In the genomic region with DNA sequence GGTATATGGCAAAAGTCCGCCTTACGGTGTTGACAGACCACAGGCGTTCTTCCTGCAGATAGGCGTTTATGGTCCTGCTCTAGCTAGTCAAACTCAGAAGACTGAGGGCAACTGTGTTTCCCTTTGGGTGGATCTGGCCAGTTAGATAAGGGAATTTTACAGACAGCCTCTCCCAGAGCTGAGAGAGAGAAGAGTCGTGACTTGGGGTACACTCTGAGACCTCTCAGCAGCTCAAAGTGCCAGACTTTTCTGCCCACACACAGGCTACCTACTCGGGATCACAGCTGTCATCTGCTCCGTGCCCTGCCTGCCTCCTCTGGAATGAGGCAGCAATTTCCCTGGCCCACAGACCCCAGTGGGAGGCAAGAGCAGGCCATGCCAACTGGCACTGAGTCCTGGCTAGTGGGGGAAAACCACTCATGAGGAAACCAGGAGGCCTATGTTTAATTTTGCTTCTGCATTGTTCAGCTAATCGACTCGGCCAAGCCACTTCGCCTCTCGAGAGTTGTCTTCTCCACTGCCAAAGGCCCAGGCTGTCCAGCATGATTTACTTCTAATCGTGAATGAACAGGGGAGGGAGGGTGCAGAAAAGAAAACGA, we compare ENCODE assay signal across 8 mouse cellular contexts. TPM values are rescaled to one million over a fixed set of nuclear protein-coding genes. Genes with fewer than 3 reads are reported as not detected.
DNase-seq lines count a peak whose midpoint lies in the region; ATAC-seq and TF ChIP-seq lines count a peak whose summit lies in the region.

No protein-coding gene starts in this region.

- H3K9ac ChIP-seq in heart, embryonic 13.5 days = peak overlapping the region; percentile 60

- H3K27ac ChIP-seq in heart, embryonic 13.5 days (replicated peaks) = peak overlapping the region; percentile 71

- peak; percentile 4 for DNase-seq in gastrocnemius, adult 18-20 months (ENCODE audit: low spot score)
- no peak for DNase-seq in gastrocnemius, adult 8-10 months (ENCODE audit: low spot score in 2 of 2)
- peak; percentile 34 for DNase-seq in G1E (ENCODE audit: low spot score)
- peak; percentile 89 to 93 for DNase-seq in cerebellum, postnatal 10 days
- peak; percentile 35 to 74 for DNase-seq in layer of hippocampus, postnatal 14 days (ENCODE audit: low spot score in 2 of 2)
- peak; percentile 46 for DNase-seq in ovary, postnatal 36 days (ENCODE audit: low spot score)

- H3K27me3 ChIP-seq in G1E (ENCODE audit: insufficient read depth, low read length) = peaks cover 13% of the 10 kb centered on the region
- peaks cover 15% of the 10 kb centered on the region; the same call in 1 of the 2 replicates for H3K27me3 ChIP-seq in heart, embryonic 13.5 days (replicated peaks)

- no peak for TF ChIP-seq CTCF in G1E (IDR thresholded peaks at IDR 0.05; ENCODE audit: low read depth, low read length)

- H3K36me3 ChIP-seq in G1E (replicated peaks) = no peaks in the 10 kb centered on the region
- H3K36me3 ChIP-seq in heart, embryonic 13.5 days = no peaks in the 10 kb centered on the region

- peaks cover 64% of the 10 kb centered on the region for H3K4me1 ChIP-seq in G1E (ENCODE audit: insufficient read depth, low read depth, low read length)
- peaks cover 40% of the 10 kb centered on the region for H3K4me1 ChIP-seq in heart, embryonic 13.5 days

- ATAC-seq in G1E (ENCODE audit: extremely low read depth, insufficient number of reproducible peaks, low FRiP score, poor library complexity, severe bottlenecking) = peak; percentile 82
- no peak for ATAC-seq in heart, embryonic 13.5 days (ENCODE audit: extremely low read depth, insufficient number of reproducible peaks, low FRiP score, low TSS enrichment)
- ATAC-seq in erythroid progenitor cell, adult 5-6 weeks (replicated peaks; ENCODE audit: low FRiP score, poor library complexity, severe bottlenecking) = no peak

- peak overlapping the region; percentile 19 for H3K4me2 ChIP-seq in heart, embryonic 13.5 days

- H3K9me3 ChIP-seq in G1E (replicated peaks) = peaks cover 5% of the 10 kb centered on the region
- no peaks in the 10 kb centered on the region for H3K9me3 ChIP-seq in heart, embryonic 13.5 days

- peak overlapping the region; percentile 63; the same call in 1 of the 2 replicates for H3K4me3 ChIP-seq in G1E (ENCODE audit: low read depth, low read length)
- no peak overlapping the region for H3K4me3 ChIP-seq in heart, embryonic 13.5 days

- WGBS in heart, embryonic 13.5 days = 25% methylated on average over 13 of the region's 13 CpGs

RNA-seq across cellular contexts. Expression of gene Slc2a1, which starts 31.3 kb away (rescaled TPM):
- 1 to 10 TPM; 6.2 to 7.5 TPM for total RNA-seq in gastrocnemius, adult 18-20 months (2021)
- 1 to 10 TPM; 4.6 to 9.8 (median 5.3) TPM for total RNA-seq in gastrocnemius, adult 8-10 months (2022)
- total RNA-seq in G1E (2014; fragmentation: Nextera tagmentation) (142 and 165 TPM in 2 replicates), G1E (2017) (173 and 176 TPM in 2 replicates)
- polyA plus RNA-seq in G1E (2012) = 68.8 and 85.2 TPM in 2 replicates
- 180 and 217 TPM in 2 replicates for polyA plus RNA-seq in heart, embryonic 13.5 days (2015; fragmentation: Nextera tagmentation; extraction: Ambion mirVana)
- 100 to 1,000 TPM in 1 of 2 experiments, 10 to 100 TPM in 1; 89.7 to 110 TPM for total RNA-seq in layer of hippocampus, postnatal 14 days (2021)
- 1.1 and 5.4 TPM in 2 replicates for total RNA-seq in erythroid progenitor cell, adult 5-6 weeks (2015; ENCODE audit: low replicate concordance)
- total RNA-seq in erythroid progenitor cell, adult 5-6 weeks (2017; ENCODE audit: low replicate concordance) = 1.0 TPM in 1 of 2 replicates, not detected in the other

Comparison
In these comparisons a context has a peak if more than half of its experiments do, and no peak if none do; other contexts are left out.
1. DNase-seq: peak in gastrocnemius, adult 18-20 months (single experiment), G1E (single experiment), cerebellum, postnatal 10 days (2 of 2), layer of hippocampus, postnatal 14 days (2 of 2) and ovary, postnatal 36 days (single experiment); none in gastrocnemius, adult 8-10 months (0 of 2).
2. RNA of gene Slc2a1, which starts 31.3 kb away (total RNA-seq): 142 to 176 TPM in G1E and 89.7 to 110 TPM in layer of hippocampus, postnatal 14 days; 6.2 to 7.5 TPM in gastrocnemius, adult 18-20 months, 4.6 to 9.8 TPM in gastrocnemius, adult 8-10 months and 1.0 to 5.4 TPM in erythroid progenitor cell, adult 5-6 weeks; every median in the first group is over 4 times any median in the second.